8 mouse cellular contexts compared by ENCODE assay signal in the genomic region with DNA sequence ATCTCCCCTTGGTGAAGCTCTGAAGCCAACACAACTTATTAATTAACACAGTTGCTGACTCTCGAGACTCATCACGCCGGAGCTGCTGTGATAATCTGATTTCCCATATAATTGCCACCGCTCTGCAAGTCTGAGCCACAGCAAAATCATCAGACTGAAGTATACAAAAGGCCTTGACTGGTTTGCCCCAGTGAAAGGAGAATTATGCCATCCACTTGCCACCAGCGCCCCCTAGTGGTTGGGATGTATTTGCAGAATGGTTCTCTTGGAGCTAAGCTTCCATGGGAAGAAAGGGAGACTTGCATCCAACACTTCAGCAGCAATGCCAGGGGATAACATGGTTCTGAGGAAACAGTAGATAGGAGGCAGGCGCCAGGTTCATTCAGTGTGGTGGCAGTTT.
A peak's percentile ranks its signal among the peaks of the same experiment; 100 is the strongest.
DNase-seq lines count a peak whose midpoint lies in the region; ATAC-seq and TF ChIP-seq lines count a peak whose summit lies in the region.

No protein-coding gene starts in this region.

- intact Hi-C loops in heart, adult 2 months (cut with DNase I), result loop anchor here (1.0 to 5.0 kb wide), 4 partner anchors 72 to 314 kb away; no protein-coding TSS in a partner anchor

- peak; percentile 53 for DNase-seq in CD4-positive helper T cell, adult 2 months (ENCODE audit: low read depth, low spot score)
- DNase-seq in adrenal gland, postnatal 25 days, result peak; percentile 94
- DNase-seq in embryonic facial prominence, embryonic 10.5 days (ENCODE audit: low spot score), result peak; percentile 90
- peak; percentile 65 to 80 for DNase-seq in heart, adult 2 months
- peak; percentile 93 to 94 for DNase-seq in kidney, postnatal 4 days
- peak; percentile 87 for DNase-seq in lung, postnatal 0 days (ENCODE audit: low spot score)
- peak; percentile 79 for DNase-seq in ovary, postnatal 36 days (ENCODE audit: low spot score)
- peak; percentile 68 for DNase-seq in thymus, postnatal 25 days

- WGBS in embryonic facial prominence, embryonic 10.5 days, result 31% methylated on average over 6 of the region's 6 CpGs
- WGBS in heart, adult 2 months, result 19% methylated on average over 6 of the region's 6 CpGs
- 23% methylated on average over 6 of the region's 6 CpGs for WGBS in lung, postnatal 0 days

- no peak overlapping the region for H3K27ac ChIP-seq in embryonic facial prominence, embryonic 10.5 days (replicated peaks)
- H3K27ac ChIP-seq in heart, adult 2 months, result no peak overlapping the region
- no peak overlapping the region for H3K27ac ChIP-seq in lung, postnatal 0 days (ENCODE audit: low read length)

- TF ChIP-seq POLR2A in heart, adult 2 months (IDR thresholded peaks at IDR 0.05; ENCODE audit: insufficient read depth, low read depth, low read length), result no peak

- no peaks in the 10 kb centered on the region for H3K36me3 ChIP-seq in embryonic facial prominence, embryonic 10.5 days (replicated peaks)
- H3K36me3 ChIP-seq in heart, adult 2 months (ENCODE audit: control insufficient read depth, insufficient read depth, low read length), result no peaks in the 10 kb centered on the region
- no peaks in the 10 kb centered on the region for H3K36me3 ChIP-seq in lung, postnatal 0 days (ENCODE audit: insufficient read depth, low read length)

- no peak overlapping the region for H3K9ac ChIP-seq in heart, adult 2 months (ENCODE audit: low read depth, low read length)
- H3K9ac ChIP-seq in lung, postnatal 0 days (replicated peaks; ENCODE audit: low read depth), result no peak overlapping the region

- H3K4me1 ChIP-seq in embryonic facial prominence, embryonic 10.5 days, result no peaks in the 10 kb centered on the region
- H3K4me1 ChIP-seq in heart, adult 2 months (ENCODE audit: control insufficient read depth, insufficient read depth, low read length), result no peaks in the 10 kb centered on the region
- H3K4me1 ChIP-seq in lung, postnatal 0 days (ENCODE audit: insufficient read depth, low read depth, low read length), result no peaks in the 10 kb centered on the region

- no peak overlapping the region for H3K4me2 ChIP-seq in lung, postnatal 0 days (replicated peaks; ENCODE audit: low read depth, low read length)

- H3K9me3 ChIP-seq in embryonic facial prominence, embryonic 10.5 days, result no peaks in the 10 kb centered on the region
- no peaks in the 10 kb centered on the region for H3K9me3 ChIP-seq in lung, postnatal 0 days (ENCODE audit: low read length)

- 0 out of 2 replicates have a peak, but pooled peaks have one; percentile 60 for TF ChIP-seq EP300 in heart, adult 2 months (IDR thresholded peaks at IDR 0.05; ENCODE audit: insufficient read depth, low read depth, low read length)
- TF ChIP-seq EP300 in lung, postnatal 0 days (IDR thresholded peaks at IDR 0.05), result no peak

- 0 out of 2 replicates have a peak, but pooled peaks cover 3% of the 10 kb centered on the region for H3K27me3 ChIP-seq in embryonic facial prominence, embryonic 10.5 days (replicated peaks; ENCODE audit: low read depth, poor library complexity, severe bottlenecking)
- H3K27me3 ChIP-seq in heart, adult 2 months (ENCODE audit: control insufficient read depth, insufficient read depth, low read length), result no peaks in the 10 kb centered on the region
- no peaks in the 10 kb centered on the region for H3K27me3 ChIP-seq in lung, postnatal 0 days (replicated peaks; ENCODE audit: insufficient read depth, low read length)

- ATAC-seq in lung, postnatal 0 days, result peak; percentile 37

- TF ChIP-seq CTCF in heart, adult 2 months (IDR thresholded peaks at IDR 0.05), result peak; percentile 95
- peak; percentile 98 for TF ChIP-seq CTCF in lung, postnatal 0 days (IDR thresholded peaks at IDR 0.05)

- H3K4me3 ChIP-seq in embryonic facial prominence, embryonic 10.5 days, result no peak overlapping the region
- no peak overlapping the region for H3K4me3 ChIP-seq in heart, adult 2 months
- H3K4me3 ChIP-seq in lung, postnatal 0 days (ENCODE audit: low read depth, low read length), result no peak overlapping the region

- H3K79me2 ChIP-seq in heart, adult 2 months (replicated peaks; ENCODE audit: control insufficient read depth, insufficient read depth, low read length), result no peaks in the 10 kb centered on the region
